Mouse (Mus musculus) hindbrain, embryonic 16.5 days (tissue): Measurements from ENCODE around the gene Gm867. TPM values are rescaled to one million over a fixed set of nuclear protein-coding genes. Genes with fewer than 3 reads are reported as not detected.
A peak's percentile ranks its signal among the peaks of the same experiment; 100 is the strongest.

Experiments used
- ATAC-seq: fragments of 200-750 bp; cut with Nextera tagmentation; 2 replicates; pipeline ENCODE4 v1.8.0; 2017; ENCODE audit warnings: moderate TSS enrichment, moderate library complexity
- H3K27ac ChIP-seq: fragments of 300-500 bp; sonication (generic); 2 replicates; pipeline ENCODE4 v1.5.1; 2014; ENCODE audit warnings: low read depth, mild to moderate bottlenecking, control low read depth, low read length, moderate library complexity
- H3K27me3 ChIP-seq: fragments of 300-500 bp; sonication (generic); replicated peaks from 2 replicates; pipeline ENCODE4 v1.6.1; 2014; ENCODE audit warnings: low read length; ENCODE audit not compliant: control insufficient read depth, insufficient read depth
- H3K36me3 ChIP-seq: fragments of 300-500 bp; sonication (generic); 2 replicates; pipeline ENCODE4 v1.6.1; 2014; ENCODE audit warnings: mild to moderate bottlenecking, low read length, moderate library complexity, mixed read lengths; ENCODE audit not compliant: control insufficient read depth, insufficient read depth
- H3K4me1 ChIP-seq: fragments of 300-500 bp; sonication (generic); 2 replicates; pipeline ENCODE4 v1.6.1; 2014; ENCODE audit warnings: low read depth, low read length; ENCODE audit not compliant: control insufficient read depth, insufficient read depth
- H3K4me2 ChIP-seq: fragments of 300-500 bp; sonication (generic); 2 replicates; pipeline ENCODE4 v1.6.1; 2014; ENCODE audit warnings: mild to moderate bottlenecking, low read length, control low read depth, moderate library complexity
- H3K4me3 ChIP-seq: fragments of 300-500 bp; sonication (generic); 2 replicates; pipeline ENCODE4 v1.5.1; 2014; ENCODE audit warnings: mild to moderate bottlenecking, low read length, control low read depth, moderate library complexity
- H3K9ac ChIP-seq: fragments of 300-500 bp; sonication (generic); 2 replicates; pipeline ENCODE4 v1.6.1; 2014; ENCODE audit warnings: low read depth, mild to moderate bottlenecking, control low read depth, low read length, moderate library complexity
- H3K9me3 ChIP-seq: fragments of 300-500 bp; sonication (generic); 2 replicates; pipeline ENCODE4 v1.6.1; 2014; ENCODE audit warnings: mild to moderate bottlenecking, low read length, moderate library complexity; ENCODE audit not compliant: control insufficient read depth
- whole genome bisulfite sequencing: fragments of 180-500 bp; shearing (Covaris S2); extraction: QIAGEN DNeasy Blood & Tissue Kit; methylation state at CpG from one replicate; pipeline ENCODE4 v1.1.7; 2014; 5-methylcytosine and 5-hydroxymethylcytosine counted together
- polyA plus RNA-seq: library from polyadenylated mRNA; unstranded; fragments of >200 nt; fragmentation: Nextera tagmentation; extraction: Ambion mirVana; gene quantifications from 2 replicates; pipeline ENCODE4 v1.2.1, GENCODE M21; 2015

Gm867 gene
- polyA plus RNA-seq, 1 experiment from 2014 or later, result 0.74 TPM

- no peak overlapping the region for H3K4me2 ChIP-seq
- no peaks in the 10 kb centered on the region for H3K27me3 ChIP-seq
- no peaks in the 10 kb centered on the region for H3K36me3 ChIP-seq
- WGBS, result 73% methylated on average over 13 of the region's 13 CpGs
- no peak for ATAC-seq
- no peak overlapping the region for H3K27ac ChIP-seq
- no peaks in the 10 kb centered on the region for H3K9me3 ChIP-seq
- H3K4me3 ChIP-seq, result no peak overlapping the region
- peaks cover 14% of the 10 kb centered on the region for H3K4me1 ChIP-seq
- no peak overlapping the region for H3K9ac ChIP-seq
Observed at GRCm38 (mm10) chr10:75926396-75926795, 14.1 kb downstream of the Gm867 start.

DNA sequence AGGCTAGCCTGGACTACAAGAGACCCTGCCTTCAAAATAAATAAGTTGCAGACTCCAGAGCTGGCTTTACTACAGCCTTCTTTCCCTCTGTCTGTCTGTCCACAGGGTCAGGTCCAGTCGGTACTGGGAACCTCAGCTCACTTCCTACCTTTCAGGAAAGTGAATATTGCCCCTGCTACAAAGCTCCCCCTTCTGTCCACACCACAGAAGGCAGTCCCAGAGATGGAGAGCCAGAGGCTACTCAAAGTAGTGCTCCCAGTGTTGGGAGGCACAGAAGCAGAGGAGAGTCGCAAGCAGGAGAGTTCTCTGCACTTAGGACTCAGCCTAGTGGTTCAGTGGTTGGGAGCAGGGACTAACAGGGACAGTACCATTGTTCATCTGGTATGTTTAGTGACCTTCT, 16.1 kb downstream of the Gm867 start:
- H3K4me2 ChIP-seq, result no peak overlapping the region
- H3K9me3 ChIP-seq, result no peaks in the 10 kb centered on the region
- WGBS, result 59% methylated on average over 2 of the region's 2 CpGs
- no peak overlapping the region for H3K9ac ChIP-seq
- H3K4me3 ChIP-seq, result no peak overlapping the region
- H3K36me3 ChIP-seq, result no peaks in the 10 kb centered on the region
- H3K27ac ChIP-seq, result no peak overlapping the region
- H3K27me3 ChIP-seq, result no peaks in the 10 kb centered on the region
- peaks cover 18% of the 10 kb centered on the region for H3K4me1 ChIP-seq
- no peak for ATAC-seq

DNA sequence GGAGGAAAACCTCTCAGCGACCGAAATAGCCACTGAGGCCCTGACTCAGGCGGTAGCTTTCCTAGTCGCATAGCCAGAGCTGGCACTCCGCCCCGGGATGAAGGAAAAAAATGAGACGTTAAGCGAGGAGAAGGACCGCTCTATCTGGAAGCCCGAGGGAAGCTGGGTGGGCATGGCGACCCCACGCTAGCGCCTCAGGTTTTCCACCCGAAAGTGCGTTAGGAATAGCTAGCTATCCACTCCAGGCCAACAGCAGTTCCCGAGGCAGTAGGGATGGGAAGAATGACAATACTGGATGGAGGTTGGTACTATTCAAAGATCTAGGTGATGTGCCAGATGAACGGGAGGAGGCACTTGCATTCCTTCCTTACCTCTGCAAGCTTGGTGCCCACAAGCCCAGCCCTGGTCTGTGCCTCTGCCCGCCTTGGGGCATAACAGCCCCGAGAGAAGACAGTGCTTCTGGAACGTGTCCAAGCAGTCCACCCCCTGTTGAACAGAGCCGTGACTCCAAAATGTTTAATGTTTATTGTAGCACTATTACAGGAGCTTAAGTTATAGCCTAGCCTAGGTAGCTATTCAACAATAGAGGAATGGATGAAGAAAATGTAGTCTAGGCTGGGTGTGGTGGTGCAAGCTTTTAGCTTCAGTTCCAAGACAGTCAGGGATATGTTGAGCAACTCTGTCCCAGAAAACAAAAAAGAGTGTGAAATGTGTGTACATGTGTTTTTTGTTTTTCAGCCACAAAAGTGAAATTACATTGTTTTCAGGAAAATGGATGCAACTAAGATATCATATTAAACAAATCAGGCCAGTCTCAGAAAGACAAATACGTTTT, 18.5 kb downstream of the Gm867 start:
- peak; percentile 59 for ATAC-seq

DNA sequence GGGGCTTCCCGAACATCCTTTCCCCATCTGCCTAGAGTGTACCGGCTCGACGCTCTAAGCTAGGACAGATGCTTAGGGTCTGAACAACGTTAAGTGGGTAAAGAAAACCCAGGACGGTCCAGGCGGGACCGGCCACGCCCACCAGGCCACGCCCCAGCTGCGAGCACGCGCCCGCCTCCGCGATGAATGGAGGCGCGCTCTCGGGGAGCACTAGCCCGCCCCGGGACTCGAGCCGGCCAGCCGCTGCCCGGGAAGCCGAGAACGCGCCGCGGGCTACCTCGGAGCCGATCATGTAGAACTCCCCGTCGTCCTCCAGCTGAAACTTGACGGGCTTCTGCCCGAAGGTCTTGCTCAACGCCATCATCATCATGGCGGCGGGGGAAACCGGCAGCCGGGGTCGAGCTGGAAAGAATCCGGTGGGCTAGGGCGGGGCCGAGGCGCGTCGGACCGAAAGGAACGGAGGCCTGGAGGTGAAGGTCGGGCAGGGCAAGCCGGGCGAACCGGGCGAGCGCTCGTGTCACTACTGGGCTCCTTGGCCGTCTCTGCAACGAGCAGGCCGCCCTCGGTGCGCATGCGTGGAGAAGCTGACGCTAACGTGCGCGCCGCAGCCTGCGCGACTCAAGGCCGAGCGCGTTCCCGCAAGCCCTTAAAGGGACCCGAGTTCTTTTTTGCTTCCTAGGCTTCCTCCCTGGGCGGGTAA, 19.3 kb downstream of the Gm867 start, which contains the start of gene Smarcb1:
Gene Smarcb1, minus strand, starts transcription at position 592 of the 700 bp plus-strand sequence.
- peak; percentile 92 for ATAC-seq
- H3K4me1 ChIP-seq, result peaks cover 28% of the 10 kb centered on the region
- peak within 1 kb of the TSS; percentile 87 for H3K4me2 ChIP-seq
- H3K9ac ChIP-seq, result peak within 1 kb of the TSS; percentile 90
- peak within 1 kb of the TSS; percentile 99 for H3K27ac ChIP-seq
- no peaks in the 10 kb centered on the region for H3K27me3 ChIP-seq
- 0% methylated on average over 71 of the region's 76 CpGs for WGBS
- H3K4me3 ChIP-seq, result peak within 1 kb of the TSS; percentile 83
- peaks cover 3% of the 10 kb centered on the region for H3K36me3 ChIP-seq
- H3K9me3 ChIP-seq, result no peaks in the 10 kb centered on the region

More for the DNA sequence above, 18.5 kb downstream of the Gm867 start:
- 4% methylated on average over 22 of the region's 22 CpGs for WGBS
- no peaks in the 10 kb centered on the region for H3K9me3 ChIP-seq
- peak overlapping the region; percentile 99 for H3K27ac ChIP-seq
- H3K9ac ChIP-seq, result peak overlapping the region; percentile 90
- peaks cover 28% of the 10 kb centered on the region for H3K4me1 ChIP-seq
- peak overlapping the region; percentile 83 for H3K4me3 ChIP-seq
- no peaks in the 10 kb centered on the region for H3K27me3 ChIP-seq
- no peaks in the 10 kb centered on the region for H3K36me3 ChIP-seq
- H3K4me2 ChIP-seq, result peak overlapping the region; percentile 87

GRCm38 (mm10) chr10:75919026-75919425, 21.4 kb downstream of the Gm867 start:
- H3K4me2 ChIP-seq, result peak overlapping the region; percentile 18; the same call in 1 of the 2 replicates
- H3K4me3 ChIP-seq, result no peak overlapping the region
- H3K27ac ChIP-seq, result no peak overlapping the region
- peaks cover 28% of the 10 kb centered on the region for H3K4me1 ChIP-seq
- H3K27me3 ChIP-seq, result no peaks in the 10 kb centered on the region
- H3K9me3 ChIP-seq, result no peaks in the 10 kb centered on the region
- H3K36me3 ChIP-seq, result peaks cover 10% of the 10 kb centered on the region
- no peak for ATAC-seq
- WGBS, result 82% methylated on average over 5 of the region's 5 CpGs
- no peak overlapping the region for H3K9ac ChIP-seq

DNA sequence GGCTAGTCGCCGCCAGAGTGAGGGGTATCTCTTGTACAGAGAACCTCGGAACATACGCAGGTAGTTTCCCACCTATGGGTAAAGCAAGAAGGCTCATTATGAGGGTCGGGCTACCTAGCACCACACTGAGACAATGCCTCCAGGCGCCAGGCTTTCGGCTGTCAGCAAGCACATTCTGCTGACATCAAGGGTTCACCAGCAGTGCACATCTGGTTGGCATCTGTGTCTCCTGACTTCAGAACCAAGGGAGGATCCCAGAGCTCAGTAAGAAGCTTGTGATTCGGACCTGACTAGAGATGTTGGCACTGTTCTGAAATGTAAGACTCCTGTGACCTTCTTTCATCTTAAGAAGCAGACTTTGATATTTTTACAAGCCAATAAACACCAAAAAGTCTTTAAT, 23.6 kb downstream of the Gm867 start:
- H3K27me3 ChIP-seq, result no peaks in the 10 kb centered on the region
- no peak overlapping the region for H3K9ac ChIP-seq
- ATAC-seq, result no peak
- H3K4me3 ChIP-seq, result no peak overlapping the region
- H3K9me3 ChIP-seq, result no peaks in the 10 kb centered on the region
- H3K36me3 ChIP-seq, result peaks cover 10% of the 10 kb centered on the region
- H3K4me1 ChIP-seq, result peaks cover 18% of the 10 kb centered on the region
- WGBS, result 77% methylated on average over 8 of the region's 8 CpGs
- no peak overlapping the region for H3K27ac ChIP-seq
- H3K4me2 ChIP-seq, result no peak overlapping the region

- Histone ChIP-seq H3K27me3 (no peaks in the 10 kb centered on the region), H3K4me3 (no peak overlapping the region), H3K9ac (no peak overlapping the region), H3K27ac (no peak overlapping the region), H3K4me2 (no peak overlapping the region), H3K4me1 (peaks cover 18% of the 10 kb centered on the region), H3K9me3 (no peaks in the 10 kb centered on the region), H3K36me3 (peaks cover 20% of the 10 kb centered on the region)
- WGBS, result 85% methylated on average over 7 of the region's 7 CpGs
- ATAC-seq, result no peak
Observed at GRCm38 (mm10) chr10:75915557-75915956, 24.9 kb downstream of the Gm867 start.

DNA sequence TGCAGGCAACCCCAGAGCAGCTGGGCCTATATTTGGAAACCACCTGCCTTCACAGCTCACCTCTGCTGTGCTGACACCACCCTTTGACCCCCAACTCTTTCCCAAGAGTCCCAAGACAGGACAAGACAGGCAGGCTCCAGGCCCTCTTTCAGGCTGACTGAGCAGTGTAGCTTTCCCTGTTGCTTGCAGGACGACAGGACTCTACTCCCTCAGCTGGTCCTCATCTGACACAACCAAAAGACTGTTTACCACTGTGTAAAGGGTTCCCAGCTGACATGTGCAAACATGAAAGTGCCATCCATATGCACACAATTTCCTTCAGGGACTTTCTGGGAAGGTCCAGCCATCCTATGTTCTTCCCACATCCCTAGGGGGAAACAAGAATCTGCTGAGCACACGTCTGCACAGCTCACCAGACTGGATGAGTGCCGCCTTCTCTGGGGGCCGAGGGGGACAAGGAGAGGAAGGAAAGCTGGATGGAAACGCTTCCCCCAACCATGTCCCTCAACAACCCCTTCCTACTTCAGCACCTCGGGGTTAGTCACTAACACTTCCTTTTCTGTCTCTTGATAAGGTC, 27.4 kb downstream of the Gm867 start:
- Histone ChIP-seq H3K27me3 (no peaks in the 10 kb centered on the region), H3K4me1 (no peaks in the 10 kb centered on the region; the same call in 1 of the 2 replicates), H3K9me3 (no peaks in the 10 kb centered on the region), H3K27ac (no peak overlapping the region), H3K4me3 (no peak overlapping the region), H3K9ac (no peak overlapping the region), H3K36me3 (peaks cover 31% of the 10 kb centered on the region), H3K4me2 (no peak overlapping the region)
- no peak for ATAC-seq
- WGBS, result 74% methylated on average over 6 of the region's 6 CpGs

GRCm38 (mm10) chr10:75910698-75911097, 29.8 kb downstream of the Gm867 start:
- ATAC-seq, result no peak
- 81% methylated on average over 2 of the region's 2 CpGs for WGBS
- H3K4me2 ChIP-seq, result no peak overlapping the region
- no peaks in the 10 kb centered on the region for H3K4me1 ChIP-seq
- H3K9me3 ChIP-seq, result no peaks in the 10 kb centered on the region
- no peak overlapping the region for H3K9ac ChIP-seq
- H3K27me3 ChIP-seq, result no peaks in the 10 kb centered on the region
- peaks cover 42% of the 10 kb centered on the region for H3K36me3 ChIP-seq
- H3K4me3 ChIP-seq, result no peak overlapping the region
- H3K27ac ChIP-seq, result no peak overlapping the region
